Mouse (Mus musculus) adipocyte (in vitro differentiated cells): ENCODE data around the gene Ttll10.

Source experiments
- DNase-seq: peaks from one replicate; pipeline ENCODE4 v3.0.0-alpha.2; 2016; ENCODE audit warnings: low spot score

Gene Ttll10

GRCm38 (mm10) chr4:156024184-156024583 is 35.0 kb downstream of the Ttll10 start:
- DNase-seq = no peak

- DNase-seq = no peak
Observed at GRCm38 (mm10) chr4:156023520-156023919, 35.7 kb downstream of the Ttll10 start.

GRCm38 (mm10) chr4:156021942-156022419 is 37.2 kb downstream of the Ttll10 start:
- no peak for DNase-seq

- DNase-seq = no peak
Observed at GRCm38 (mm10) chr4:156021381-156021780, 37.8 kb downstream of the Ttll10 start.

- no peak for DNase-seq
Observed at GRCm38 (mm10) chr4:156019771-156020170, 39.4 kb downstream of the Ttll10 start.

GRCm38 (mm10) chr4:156014436-156014835 is 44.8 kb downstream of the Ttll10 start:
- peak; percentile 24 for DNase-seq

- no peak for DNase-seq
Observed at GRCm38 (mm10) chr4:156013637-156014036, 45.6 kb downstream of the Ttll10 start, which contains the start of gene Tnfrsf4. Tnfrsf4 (plus strand) TSS chr4:156013843.

- DNase-seq = no peak
Observed at GRCm38 (mm10) chr4:156008369-156008768, 50.8 kb downstream of the Ttll10 start.

- no peak for DNase-seq
Observed at GRCm38 (mm10) chr4:156004109-156004508, 55.1 kb downstream of the Ttll10 start.

GRCm38 (mm10) chr4:155993606-155994005 is 65.6 kb downstream of the Ttll10 start:
- no peak for DNase-seq

- DNase-seq = peak; percentile 96
Observed at GRCm38 (mm10) chr4:155992906-155993547, 66.2 kb downstream of the Ttll10 start.

GRCm38 (mm10) chr4:155992241-155992905 is 66.8 kb downstream of the Ttll10 start, which contains the start of the genes B3galt6 and Sdf4:
B3galt6 (minus strand) TSS chr4:155992649.
Sdf4 (plus strand) TSS chr4:155992872.
- DNase-seq = peak; percentile 82

- no peak for DNase-seq
Observed at GRCm38 (mm10) chr4:155991908-155992230, 67.3 kb downstream of the Ttll10 start.

GRCm38 (mm10) chr4:155991211-155991907 is 67.9 kb downstream of the Ttll10 start:
- DNase-seq = no peak
